Mouse (Mus musculus) ZHBTc4 (cell line): Measurements from ENCODE around the gene Tefm.

Experiments used
- DNase-seq: peaks from one replicate; pipeline ENCODE4 v3.0.0-alpha.2; 2011; ENCODE audit warnings: low read depth, low spot score

The Tefm gene

DNA sequence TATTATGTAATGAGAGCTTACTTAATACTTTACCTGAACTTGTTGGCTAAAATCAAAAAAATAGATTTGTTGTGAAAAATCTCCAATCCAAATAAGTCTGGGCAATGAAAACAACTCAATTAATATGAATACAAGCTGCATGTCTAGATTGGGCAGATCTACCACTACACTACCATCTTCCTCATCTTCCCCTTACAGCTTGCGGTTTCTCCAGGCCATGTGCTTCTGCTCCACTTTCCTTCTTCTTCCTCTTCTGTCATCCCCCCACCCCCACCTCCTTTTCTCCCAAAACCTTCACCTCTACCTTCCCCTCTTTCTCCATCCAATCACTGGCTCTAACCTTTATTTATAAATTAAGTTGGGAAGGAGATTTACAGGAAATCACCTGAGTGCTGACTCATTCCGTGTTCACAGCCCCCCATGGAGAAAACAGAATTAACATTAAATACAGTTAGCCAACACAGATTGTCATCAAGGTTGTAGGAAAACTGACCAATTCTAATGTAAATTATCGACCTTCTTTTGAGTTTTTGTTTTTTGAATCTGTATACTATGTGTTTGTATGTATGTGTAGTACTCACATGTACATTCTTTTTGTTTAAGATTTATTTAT, 43.4 kb downstream of the Tefm start:
- DNase-seq = peak; percentile 63

DNA sequence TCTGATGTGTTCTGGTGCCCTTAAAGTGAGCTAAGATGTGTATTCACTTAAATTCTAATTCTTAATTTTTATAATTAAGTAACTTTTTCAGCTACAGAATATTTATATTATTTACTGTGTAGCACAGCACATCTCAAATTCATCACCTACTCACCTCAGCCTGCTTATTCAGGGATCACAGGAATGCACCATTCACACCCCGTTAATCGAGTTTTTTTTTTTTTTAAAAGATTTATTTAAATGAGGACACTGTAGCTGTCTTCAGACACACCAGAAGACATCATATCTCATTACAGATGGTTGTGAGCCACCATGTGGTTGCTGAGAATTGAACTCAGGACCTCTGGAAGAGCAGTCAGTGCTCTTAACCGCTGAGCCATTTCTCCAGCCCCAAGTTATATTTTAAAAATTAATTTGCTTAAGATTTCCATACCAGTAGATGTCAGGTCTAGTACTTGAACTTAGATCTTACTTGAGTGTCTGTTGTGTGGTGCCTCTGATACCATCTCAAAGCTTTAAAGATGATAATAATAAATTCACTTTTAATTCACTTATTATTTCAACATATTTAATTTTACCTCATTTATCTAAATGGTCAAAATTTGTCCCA, 51.3 kb downstream of the Tefm start:
- DNase-seq = no peak

DNA sequence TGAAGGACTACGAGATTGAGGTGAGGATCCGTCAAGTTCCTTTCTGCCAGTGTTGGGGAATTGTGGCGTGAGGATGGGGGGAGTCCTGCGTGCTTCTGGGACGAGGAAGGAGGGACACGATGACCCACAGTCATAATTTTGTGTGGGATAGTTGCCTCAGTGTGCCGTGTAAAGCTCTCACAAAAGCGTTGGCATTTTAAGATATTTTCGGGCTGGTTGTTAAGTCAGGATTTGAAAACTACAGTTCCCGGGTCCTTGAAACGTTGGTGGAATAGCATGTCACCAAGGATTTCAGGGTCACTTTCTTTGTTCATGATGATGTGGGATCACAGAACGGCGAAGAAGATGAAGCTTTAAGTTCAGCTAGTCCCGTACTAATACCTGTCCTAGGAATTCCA, 52.2 kb downstream of the Tefm start:
- no peak for DNase-seq

DNA sequence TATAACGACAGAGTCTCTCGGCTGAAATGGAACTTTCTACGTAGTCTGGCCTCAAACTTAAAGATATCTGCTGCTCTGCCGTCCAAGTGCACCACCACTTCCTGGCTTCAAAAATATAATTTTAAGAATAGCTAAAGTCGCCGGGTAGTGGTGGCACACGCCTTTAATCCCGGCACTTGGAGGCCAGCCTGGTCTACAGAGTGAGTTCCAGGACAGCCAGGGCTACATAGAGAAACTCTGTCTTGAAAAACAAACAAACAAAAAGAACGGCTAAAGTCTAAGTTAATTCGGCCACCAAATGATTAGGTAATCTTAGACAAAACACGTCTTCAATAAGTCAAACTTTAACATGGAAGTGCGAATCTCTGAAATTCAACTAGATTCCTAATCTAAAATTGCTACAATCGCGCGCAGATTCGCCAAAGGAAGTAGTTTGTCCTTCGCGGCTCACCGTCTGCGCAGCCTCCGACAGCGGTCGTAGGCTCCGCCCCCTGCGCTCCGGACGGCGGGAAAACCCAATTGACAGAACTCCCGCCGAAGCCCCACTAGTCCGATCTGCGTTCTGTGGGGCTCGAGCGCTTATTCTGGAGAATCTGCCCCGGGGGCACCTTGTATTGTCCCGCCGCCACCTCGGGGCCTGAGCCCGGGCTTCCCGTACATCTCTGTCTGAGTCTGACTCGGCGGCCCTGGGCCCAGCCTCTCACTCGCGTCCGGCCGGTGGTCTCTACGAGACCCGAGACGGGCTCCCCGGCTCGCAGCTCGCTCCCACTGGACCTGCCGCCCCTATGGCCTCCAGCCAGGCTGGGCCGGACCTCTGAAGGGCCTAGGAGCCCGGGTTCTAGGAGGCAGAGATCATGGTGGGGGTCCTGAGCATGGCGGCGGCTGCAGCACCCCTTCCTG, 52.8 kb downstream of the Tefm start, which contains the start of gene Atad5:
Gene Atad5, plus strand, starts transcription at position 484 of the 900 bp plus-strand sequence.
- peak; percentile 94 for DNase-seq

DNA sequence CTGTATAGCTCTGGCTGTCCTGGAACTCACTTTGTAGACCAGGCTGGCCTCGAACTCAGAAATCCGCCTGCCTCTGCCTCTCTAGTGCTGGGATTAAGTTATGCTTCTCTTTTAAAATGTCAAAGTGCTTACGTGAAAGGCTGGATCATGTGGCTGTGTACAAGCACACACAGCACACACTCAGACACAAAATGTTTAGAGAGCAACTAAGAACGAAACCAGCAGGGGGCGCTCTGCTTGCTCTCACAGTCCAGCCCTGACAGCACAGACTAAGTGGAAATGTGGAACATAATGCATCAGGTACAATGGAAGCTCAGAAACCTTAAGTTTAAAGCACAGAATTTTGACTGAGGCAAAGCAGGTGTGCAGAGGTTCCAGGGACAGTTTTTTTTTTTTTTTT, 55.1 kb downstream of the Tefm start:
- DNase-seq = peak; percentile 96
